Mouse (Mus musculus): ENCODE data around the gene Dock6.

DNA sequence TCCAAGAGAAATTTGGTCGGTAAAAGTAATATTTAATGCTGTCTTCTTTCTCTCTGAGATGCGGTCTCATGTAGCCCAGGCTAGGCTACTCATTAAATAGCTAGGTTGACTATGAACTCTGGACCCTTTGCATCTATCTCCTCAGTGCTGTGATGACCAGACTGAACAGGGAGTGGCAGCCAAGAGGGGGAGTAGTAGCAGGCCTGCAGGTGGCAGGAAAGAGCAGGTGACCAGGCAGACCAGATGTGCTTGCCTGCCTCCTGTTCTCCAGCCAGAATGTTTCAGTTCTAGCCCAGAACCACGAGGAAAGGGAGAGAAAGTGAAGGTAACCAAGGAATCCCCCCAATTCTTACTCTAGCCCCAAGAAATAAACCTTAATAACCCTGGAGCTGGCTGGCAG, 36.8 kb upstream of the Dock6 start:
- TF ChIP-seq CTCF (conservative IDR thresholded peaks at IDR 0.05; ENCODE audit: low read length) (no peak), POU5F1 (IDR thresholded peaks at IDR 0.05; ENCODE audit: borderline replicate concordance, low read length) (no peak), NANOG (IDR thresholded peaks at IDR 0.05; ENCODE audit: borderline replicate concordance, low read length) (no peak)

All from E14TG2a.4 (cell line).